In the genomic region with DNA sequence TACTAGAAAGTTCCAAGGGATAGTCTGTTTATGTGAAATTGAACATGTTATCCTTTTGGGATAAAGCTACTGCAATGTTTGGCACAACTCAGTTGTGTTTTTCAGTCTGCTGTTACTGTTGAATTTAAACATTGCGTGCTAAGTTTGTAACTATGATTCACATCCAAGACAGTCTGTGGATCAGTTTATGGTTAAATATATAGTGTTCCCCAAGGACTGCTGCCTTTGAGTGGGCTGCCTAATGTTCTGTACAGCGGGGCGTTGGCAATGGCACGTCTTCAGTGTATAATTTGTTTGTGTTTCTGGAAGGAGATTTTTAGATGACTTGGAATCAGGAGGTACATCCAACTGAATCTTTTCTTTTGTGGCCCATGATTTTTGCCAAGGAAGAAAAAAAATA, we compare ENCODE assay signal across 20 mouse cellular contexts.
"Had no signal": no experiment of that assay in that cellular context is flagged by ENCODE, and none has a peak within 500 bp of the region (broad histone marks: within the 10 kb centered on the region; RNA-seq: fewer than 3 reads in every experiment).

No protein-coding gene starts in this region.

- H3K9me3 ChIP-seq: limb, embryonic 15.5 days; neural tube, embryonic 12.5 days; neural tube, embryonic 15.5 days; stomach, embryonic 15.5 days had no signal

- DNase-seq: kidney, adult 18-20 months; kidney, adult 9 months; kidney, postnatal 14 days; kidney, postnatal 4 days; liver, postnatal 0 days; lung, embryonic 14.5 days; lung, postnatal 10 days; lung, postnatal 4 days; midbrain, embryonic 14.5 days; spleen, adult 18-20 months; thymus, adult 18-20 months; thymus, postnatal 36 days had no signal

- H3K27me3 ChIP-seq: limb, embryonic 15.5 days; neural tube, embryonic 12.5 days; neural tube, embryonic 15.5 days; stomach, embryonic 15.5 days had no signal

- H3K4me3 ChIP-seq: limb, embryonic 15.5 days; neural tube, embryonic 12.5 days; neural tube, embryonic 15.5 days; stomach, embryonic 15.5 days had no signal

- H3K9ac ChIP-seq: limb, embryonic 15.5 days; liver, embryonic 14.5 days; liver, postnatal 0 days; lung, embryonic 14.5 days; neural tube, embryonic 12.5 days; neural tube, embryonic 15.5 days; stomach, embryonic 15.5 days had no signal

- H3K36me3 ChIP-seq: neural tube, embryonic 12.5 days; neural tube, embryonic 15.5 days; stomach, embryonic 15.5 days had no signal

- H3K4me2 ChIP-seq: limb, embryonic 15.5 days; liver, embryonic 11.5 days; lung, embryonic 14.5 days; midbrain, embryonic 11.5 days; neural tube, embryonic 12.5 days; neural tube, embryonic 15.5 days; stomach, embryonic 15.5 days had no signal

- H3K27ac ChIP-seq: limb, embryonic 15.5 days; liver, embryonic 14.5 days; neural tube, embryonic 12.5 days; neural tube, embryonic 15.5 days; stomach, embryonic 15.5 days had no signal

- H3K4me1 ChIP-seq: limb, embryonic 15.5 days; neural tube, embryonic 12.5 days; neural tube, embryonic 15.5 days had no signal

- ATAC-seq: intestine, embryonic 16.5 days; liver, postnatal 0 days had no signal
